Mouse (Mus musculus): Measurements from ENCODE around the gene Gm26938. TPM values are rescaled to one million over a fixed set of nuclear protein-coding genes. Genes with fewer than 3 reads are reported as not detected.

The Gm26938 gene
- polyA plus RNA-seq, 1 experiment from 2014 or later: not detected

DNA sequence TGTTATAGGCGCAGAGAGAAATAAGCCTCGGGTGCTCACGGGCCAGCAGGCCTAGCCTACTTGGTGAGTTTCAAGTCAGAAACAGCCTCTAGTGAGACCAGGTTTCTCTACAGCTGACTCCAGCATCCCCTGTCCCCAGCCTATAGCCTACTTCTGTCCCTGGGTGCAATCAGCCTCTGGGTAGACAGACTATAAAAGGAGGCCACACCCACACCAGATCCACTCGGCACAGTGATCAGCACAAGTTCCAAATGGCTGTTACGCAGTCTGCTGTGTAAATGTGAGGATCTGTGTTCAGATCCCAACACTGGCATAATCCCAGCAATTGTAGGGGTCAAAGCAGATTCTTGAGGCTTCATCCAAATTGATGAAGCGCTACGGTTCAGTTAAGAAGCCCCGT is 23.0 kb downstream of the Gm26938 start:
- H3K9ac ChIP-seq (ENCODE audit: low read depth, low read length): no peak overlapping the region
- WGBS: 70% methylated on average over 8 of the region's 8 CpGs
- no peak overlapping the region for H3K4me2 ChIP-seq (ENCODE audit: low read length)
- H3K4me1 ChIP-seq (replicated peaks; ENCODE audit: insufficient read depth, low read length): peaks cover 8% of the 10 kb centered on the region; the same call in 1 of the 2 replicates
- TF ChIP-seq CTCF (IDR thresholded peaks at IDR 0.05; ENCODE audit: low read depth): no peak
- no peak overlapping the region for H3K27ac ChIP-seq
- no peak overlapping the region for H3K4me3 ChIP-seq (replicated peaks; ENCODE audit: low read depth, low read length)
- H3K9me3 ChIP-seq (replicated peaks; ENCODE audit: low read length): no peaks in the 10 kb centered on the region
- H3K27me3 ChIP-seq (ENCODE audit: insufficient read depth, low read length): no peaks in the 10 kb centered on the region
- ATAC-seq (replicated peaks; ENCODE audit: low FRiP score, low read depth): no peak
- peaks cover 19% of the 10 kb centered on the region for H3K36me3 ChIP-seq (ENCODE audit: insufficient read depth, low read length)
- no peak for DNase-seq (ENCODE audit: low spot score)

DNA sequence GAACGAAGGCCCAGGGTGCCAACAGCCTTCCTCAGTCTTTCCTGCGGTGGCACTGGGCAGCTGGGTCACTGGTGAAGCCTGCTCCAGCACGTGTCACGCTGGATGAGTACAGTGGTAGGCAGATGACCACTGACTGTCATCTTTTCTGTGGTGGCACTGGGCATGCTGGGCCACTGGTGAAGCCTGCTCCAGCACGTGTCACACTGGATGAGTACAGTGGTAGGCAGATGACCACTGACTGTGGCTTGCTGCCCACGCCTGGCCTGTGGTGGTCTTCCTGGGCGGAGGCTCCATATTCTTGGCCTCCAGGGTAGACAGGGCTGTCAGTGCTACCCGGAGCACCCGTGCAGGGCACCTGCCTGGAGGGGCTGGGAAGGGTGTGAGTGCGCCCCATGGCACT is 24.3 kb downstream of the Gm26938 start:
- DNase-seq (ENCODE audit: low spot score) (no peak), ATAC-seq (replicated peaks; ENCODE audit: low FRiP score, low read depth) (no peak)
- H3K9ac ChIP-seq (ENCODE audit: low read depth, low read length): no peak overlapping the region
- H3K27me3 ChIP-seq (ENCODE audit: insufficient read depth, low read length): no peaks in the 10 kb centered on the region
- TF ChIP-seq CTCF (IDR thresholded peaks at IDR 0.05; ENCODE audit: low read depth): no peak
- H3K4me1 ChIP-seq (replicated peaks; ENCODE audit: insufficient read depth, low read length): peaks cover 21% of the 10 kb centered on the region
- H3K36me3 ChIP-seq (ENCODE audit: insufficient read depth, low read length): peaks cover 19% of the 10 kb centered on the region
- H3K4me2 ChIP-seq (ENCODE audit: low read length): no peak overlapping the region
- no peak overlapping the region for H3K27ac ChIP-seq
- H3K9me3 ChIP-seq (replicated peaks; ENCODE audit: low read length): no peaks in the 10 kb centered on the region
- 93% methylated on average over 10 of the region's 10 CpGs for WGBS
- no peak overlapping the region for H3K4me3 ChIP-seq (replicated peaks; ENCODE audit: low read depth, low read length)

DNA sequence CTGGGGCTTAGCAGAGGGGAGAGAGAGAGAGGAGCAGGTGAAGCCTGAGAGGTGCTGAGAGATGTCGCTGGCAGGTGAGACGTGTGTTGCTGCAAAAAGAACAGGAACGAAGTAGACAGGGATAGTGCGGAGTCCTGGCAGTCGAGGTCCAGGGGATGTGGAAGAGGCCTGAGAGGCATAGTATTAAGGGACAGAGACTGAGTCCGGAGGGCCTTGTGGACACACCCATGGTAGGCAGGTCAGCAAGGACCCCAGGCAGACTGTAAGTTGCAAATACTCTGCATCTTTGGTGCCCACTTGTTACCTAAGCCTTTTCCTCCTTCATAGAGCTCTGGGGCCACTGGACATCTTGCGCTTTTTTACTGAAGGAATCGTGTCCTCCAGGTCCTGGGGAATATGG is 25.0 kb downstream of the Gm26938 start:
- H3K4me2 ChIP-seq (ENCODE audit: low read length): no peak overlapping the region
- DNase-seq (ENCODE audit: low spot score) (no peak), ATAC-seq (replicated peaks; ENCODE audit: low FRiP score, low read depth) (no peak)
- 96% methylated on average over 8 of the region's 8 CpGs for WGBS
- no peaks in the 10 kb centered on the region for H3K27me3 ChIP-seq (ENCODE audit: insufficient read depth, low read length)
- H3K36me3 ChIP-seq (ENCODE audit: insufficient read depth, low read length): peaks cover 19% of the 10 kb centered on the region
- no peak overlapping the region for H3K4me3 ChIP-seq (replicated peaks; ENCODE audit: low read depth, low read length)
- no peak overlapping the region for H3K27ac ChIP-seq
- H3K9ac ChIP-seq (ENCODE audit: low read depth, low read length): no peak overlapping the region
- peaks cover 27% of the 10 kb centered on the region for H3K4me1 ChIP-seq (replicated peaks; ENCODE audit: insufficient read depth, low read length)
- TF ChIP-seq CTCF (IDR thresholded peaks at IDR 0.05; ENCODE audit: low read depth): no peak
- no peaks in the 10 kb centered on the region for H3K9me3 ChIP-seq (replicated peaks; ENCODE audit: low read length)

DNA sequence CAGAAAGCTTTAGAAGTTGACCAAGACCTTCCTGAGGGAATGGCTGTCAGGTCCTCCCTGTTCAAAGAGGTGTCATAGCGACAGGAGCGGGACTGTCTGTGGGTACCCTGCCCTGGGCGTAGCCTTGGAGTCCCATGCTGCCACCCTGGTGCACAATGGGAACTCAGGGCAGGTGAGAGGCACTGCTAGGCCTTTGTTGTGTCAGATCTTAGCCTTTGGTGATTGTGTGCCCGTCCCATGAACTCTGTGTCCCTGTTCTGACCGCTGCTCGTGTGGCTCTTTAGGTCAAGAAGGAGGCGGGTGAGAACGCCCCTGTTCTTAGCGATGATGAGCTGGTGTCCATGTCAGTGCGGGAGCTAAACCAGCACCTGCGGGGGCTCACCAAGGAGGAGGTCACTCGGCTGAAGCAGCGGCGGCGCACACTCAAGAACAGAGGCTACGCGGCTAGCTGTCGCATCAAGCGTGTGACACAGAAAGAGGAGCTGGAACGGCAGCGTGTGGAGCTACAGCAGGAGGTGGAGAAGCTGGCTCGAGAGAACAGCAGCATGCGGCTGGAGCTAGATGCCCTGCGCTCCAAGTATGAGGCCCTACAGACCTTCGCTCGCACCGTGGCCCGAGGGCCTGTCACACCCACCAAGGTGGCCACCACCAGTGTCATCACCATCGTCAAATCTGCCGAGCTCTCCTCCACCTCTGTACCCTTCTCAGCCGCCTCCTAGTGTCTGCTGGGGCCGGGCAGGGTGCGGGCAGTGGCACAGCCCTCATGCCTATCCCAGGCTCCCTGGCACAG is 26.2 kb downstream of the Gm26938 start:
- Histone ChIP-seq H3K36me3 (ENCODE audit: insufficient read depth, low read length) (peaks cover 19% of the 10 kb centered on the region), H3K9ac (ENCODE audit: low read depth, low read length) (no peak overlapping the region), H3K27ac (no peak overlapping the region), H3K4me2 (ENCODE audit: low read length) (no peak overlapping the region), H3K9me3 (replicated peaks; ENCODE audit: low read length) (no peaks in the 10 kb centered on the region), H3K27me3 (ENCODE audit: insufficient read depth, low read length) (no peaks in the 10 kb centered on the region), H3K4me3 (replicated peaks; ENCODE audit: low read depth, low read length) (no peak overlapping the region), H3K4me1 (replicated peaks; ENCODE audit: insufficient read depth, low read length) (peaks cover 33% of the 10 kb centered on the region)
- no peak for DNase-seq (ENCODE audit: low spot score)
- no peak for TF ChIP-seq CTCF (IDR thresholded peaks at IDR 0.05; ENCODE audit: low read depth)
- WGBS: 88% methylated on average over 33 of the region's 33 CpGs
- ATAC-seq (replicated peaks; ENCODE audit: low FRiP score, low read depth): no peak

DNA sequence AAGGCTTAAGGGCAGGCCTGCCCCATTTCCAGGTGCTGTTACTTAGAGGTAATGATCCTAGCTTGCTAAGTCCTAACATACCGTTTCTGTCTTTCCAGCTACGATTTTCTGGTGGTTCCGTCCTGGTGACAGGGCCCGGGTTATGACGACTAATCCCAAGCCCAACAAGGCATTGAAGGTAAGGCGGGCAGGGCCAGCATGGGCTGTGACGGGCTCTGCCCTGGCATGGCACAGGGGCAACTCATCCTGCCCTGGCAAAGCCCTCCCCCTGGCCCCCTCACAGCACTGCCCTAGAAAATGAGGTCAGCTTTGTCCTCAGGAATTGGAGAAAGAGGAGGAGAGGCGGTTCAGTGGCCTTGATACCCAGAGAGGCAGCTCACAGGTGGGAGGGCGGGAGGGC is 27.2 kb downstream of the Gm26938 start:
- Histone ChIP-seq H3K4me2 (ENCODE audit: low read length) (no peak overlapping the region), H3K4me3 (replicated peaks; ENCODE audit: low read depth, low read length) (no peak overlapping the region), H3K27ac (no peak overlapping the region), H3K4me1 (replicated peaks; ENCODE audit: insufficient read depth, low read length) (peaks cover 38% of the 10 kb centered on the region), H3K9ac (ENCODE audit: low read depth, low read length) (no peak overlapping the region), H3K9me3 (replicated peaks; ENCODE audit: low read length) (no peaks in the 10 kb centered on the region), H3K27me3 (ENCODE audit: insufficient read depth, low read length) (no peaks in the 10 kb centered on the region), H3K36me3 (ENCODE audit: insufficient read depth, low read length) (peaks cover 19% of the 10 kb centered on the region)
- TF ChIP-seq CTCF (IDR thresholded peaks at IDR 0.05; ENCODE audit: low read depth): no peak
- DNase-seq (ENCODE audit: low spot score): no peak
- no peak for ATAC-seq (replicated peaks; ENCODE audit: low FRiP score, low read depth)
- 90% methylated on average over 9 of the region's 9 CpGs for WGBS

DNA sequence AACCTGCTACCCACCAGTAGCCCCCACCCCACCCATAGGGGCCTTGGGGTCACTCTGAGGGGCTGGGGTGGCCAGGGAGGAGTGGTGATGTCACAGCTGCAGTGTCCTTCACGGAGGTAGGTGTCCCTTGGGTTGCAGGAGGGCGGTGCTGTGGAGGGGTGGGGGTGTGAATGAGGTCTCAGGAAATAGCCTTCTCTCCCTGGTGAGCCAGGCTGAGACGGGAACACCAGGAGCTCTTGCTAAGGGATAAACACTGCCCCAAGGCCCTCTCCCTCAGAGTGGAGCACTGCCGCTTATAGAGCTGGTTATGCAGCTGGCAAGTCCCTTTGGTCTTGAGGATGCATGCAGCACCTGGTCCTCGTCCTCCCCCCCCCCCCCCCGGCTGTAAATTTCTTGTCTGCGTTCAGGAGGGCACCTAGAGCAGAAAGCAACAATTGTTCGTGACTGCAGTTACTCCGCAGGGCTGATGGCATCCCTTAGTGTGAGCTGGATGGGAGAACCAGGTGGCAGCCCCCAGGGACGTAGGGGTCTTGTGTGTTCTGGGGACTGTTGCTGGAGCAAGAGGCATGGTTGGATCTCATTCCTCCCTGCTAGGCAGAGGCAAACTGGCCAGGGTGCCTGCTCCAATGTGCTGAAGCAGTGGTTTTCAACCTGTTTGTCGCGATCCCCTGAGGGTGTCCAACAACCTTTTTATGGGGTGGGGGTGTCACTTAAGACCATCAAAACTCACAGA is 27.9 kb downstream of the Gm26938 start:
- WGBS: 45% methylated on average over 11 of the region's 12 CpGs
- no peaks in the 10 kb centered on the region for H3K27me3 ChIP-seq (ENCODE audit: insufficient read depth, low read length)
- no peak overlapping the region for H3K4me3 ChIP-seq (replicated peaks; ENCODE audit: low read depth, low read length)
- DNase-seq (ENCODE audit: low spot score) (peak; percentile 11), ATAC-seq (replicated peaks; ENCODE audit: low FRiP score, low read depth) (no peak)
- no peak overlapping the region for H3K27ac ChIP-seq
- no peak for TF ChIP-seq CTCF (IDR thresholded peaks at IDR 0.05; ENCODE audit: low read depth)
- no peak overlapping the region for H3K9ac ChIP-seq (ENCODE audit: low read depth, low read length)
- peaks cover 41% of the 10 kb centered on the region for H3K4me1 ChIP-seq (replicated peaks; ENCODE audit: insufficient read depth, low read length)
- peak overlapping the region; percentile 51 for H3K4me2 ChIP-seq (ENCODE audit: low read length)
- no peaks in the 10 kb centered on the region for H3K9me3 ChIP-seq (replicated peaks; ENCODE audit: low read length)
- peaks cover 19% of the 10 kb centered on the region for H3K36me3 ChIP-seq (ENCODE audit: insufficient read depth, low read length)
